Mouse (Mus musculus): ENCODE measurements around the gene Isg20. TPM values are rescaled to one million over a fixed set of nuclear protein-coding genes. Genes with fewer than 3 reads are reported as not detected.
A peak's percentile ranks its signal among the peaks of the same experiment; 100 is the strongest.

Gene Isg20
- polyA plus RNA-seq, 1 experiment, result 75.3 TPM

DNA sequence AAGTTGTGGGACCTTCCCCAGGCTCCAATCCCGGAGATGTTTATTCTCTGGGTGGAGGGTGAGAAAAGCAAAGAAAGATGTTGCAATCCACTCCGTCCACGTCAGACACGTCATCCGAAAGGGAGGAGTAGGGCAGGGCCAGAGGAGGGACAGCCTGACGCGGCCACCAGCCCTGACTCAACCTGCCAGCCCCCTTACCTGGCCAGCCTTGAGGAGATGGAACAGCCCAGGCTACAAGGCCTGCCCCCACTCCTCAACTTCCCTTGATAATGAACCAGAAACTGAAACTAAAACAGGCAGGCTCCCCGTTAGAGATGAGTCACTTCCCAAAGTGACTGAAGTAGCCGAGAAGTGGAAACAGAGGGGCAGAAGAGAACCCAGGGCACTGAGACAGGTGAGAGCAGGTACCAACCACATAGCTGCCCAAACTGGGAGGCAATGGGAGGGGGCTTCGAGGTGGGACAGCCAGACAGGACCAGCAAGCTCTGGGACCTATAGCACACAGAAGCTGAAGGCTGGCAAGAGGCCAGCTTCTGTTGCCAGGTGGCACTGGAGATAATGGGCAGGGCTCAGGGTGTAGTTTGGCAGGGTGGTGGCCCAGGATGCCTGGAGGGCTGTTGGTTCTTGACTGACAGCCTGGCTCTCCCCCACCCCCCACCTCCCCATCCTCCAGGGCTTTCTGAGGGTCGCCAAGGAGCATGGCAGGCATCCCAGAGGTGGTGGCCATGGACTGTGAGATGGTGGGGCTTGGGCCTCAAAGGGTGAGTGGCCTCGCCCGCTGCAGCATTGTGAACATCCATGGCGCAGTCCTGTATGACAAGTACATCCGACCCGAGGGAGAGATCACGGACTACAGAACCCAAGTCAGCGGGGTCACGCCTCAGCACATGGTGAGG, 673 bp downstream of the Isg20 start:
- peak; percentile 90 for DNase-seq
- peaks cover 18% of the 10 kb centered on the region for H3K4me1 ChIP-seq (ENCODE audit: control insufficient read depth, insufficient read depth, low read length)
- WGBS, result 40% methylated on average over 19 of the region's 19 CpGs
- H3K4me3 ChIP-seq (replicated peaks; ENCODE audit: extremely low read depth, low read depth, low read length), result peak overlapping the region; percentile 75
- TF ChIP-seq POLR2A (IDR thresholded peaks at IDR 0.05; ENCODE audit: borderline replicate concordance, extremely low read depth, low read depth, low read length), result peak; percentile 67; the same call in 1 of the 2 replicates
- no peak for TF ChIP-seq CTCF (IDR thresholded peaks at IDR 0.05; ENCODE audit: insufficient read depth, low read length)

GRCm38 (mm10) chr7:78914545-78914845, 1.3 kb downstream of the Isg20 start:
- TF ChIP-seq POLR2A (IDR thresholded peaks at IDR 0.05; ENCODE audit: borderline replicate concordance, extremely low read depth, low read depth, low read length) (no peak), CTCF (IDR thresholded peaks at IDR 0.05; ENCODE audit: insufficient read depth, low read length) (no peak)
- 72% methylated on average over 3 of the region's 3 CpGs for WGBS
- Histone ChIP-seq H3K4me3 (replicated peaks; ENCODE audit: extremely low read depth, low read depth, low read length) (peak overlapping the region; percentile 75), H3K4me1 (ENCODE audit: control insufficient read depth, insufficient read depth, low read length) (peaks cover 18% of the 10 kb centered on the region)
- no peak for DNase-seq

GRCm38 (mm10) chr7:78914896-78915510, 1.8 kb downstream of the Isg20 start:
- DNase-seq, result no peak
- no peak overlapping the region for H3K4me3 ChIP-seq (replicated peaks; ENCODE audit: extremely low read depth, low read depth, low read length)
- WGBS, result 75% methylated on average over 11 of the region's 11 CpGs

GRCm38 (mm10) chr7:78918686-78919085, 5.5 kb downstream of the Isg20 start:
- DNase-seq, result no peak
- WGBS, result 42% methylated on average over 4 of the region's 4 CpGs
- Histone ChIP-seq H3K4me1 (ENCODE audit: control insufficient read depth, insufficient read depth, low read length) (peaks cover 12% of the 10 kb centered on the region), H3K4me3 (replicated peaks; ENCODE audit: extremely low read depth, low read depth, low read length) (no peak overlapping the region)
- TF ChIP-seq CTCF (IDR thresholded peaks at IDR 0.05; ENCODE audit: insufficient read depth, low read length), result no peak
- TF ChIP-seq POLR2A (IDR thresholded peaks at IDR 0.05; ENCODE audit: borderline replicate concordance, extremely low read depth, low read depth, low read length), result no peak

More at GRCm38 (mm10) chr7:78914896-78915510, 1.8 kb downstream of the Isg20 start:
- peaks cover 18% of the 10 kb centered on the region for H3K4me1 ChIP-seq (ENCODE audit: control insufficient read depth, insufficient read depth, low read length)
- TF ChIP-seq CTCF (IDR thresholded peaks at IDR 0.05; ENCODE audit: insufficient read depth, low read length) (no peak), POLR2A (IDR thresholded peaks at IDR 0.05; ENCODE audit: borderline replicate concordance, extremely low read depth, low read depth, low read length) (no peak)

DNA sequence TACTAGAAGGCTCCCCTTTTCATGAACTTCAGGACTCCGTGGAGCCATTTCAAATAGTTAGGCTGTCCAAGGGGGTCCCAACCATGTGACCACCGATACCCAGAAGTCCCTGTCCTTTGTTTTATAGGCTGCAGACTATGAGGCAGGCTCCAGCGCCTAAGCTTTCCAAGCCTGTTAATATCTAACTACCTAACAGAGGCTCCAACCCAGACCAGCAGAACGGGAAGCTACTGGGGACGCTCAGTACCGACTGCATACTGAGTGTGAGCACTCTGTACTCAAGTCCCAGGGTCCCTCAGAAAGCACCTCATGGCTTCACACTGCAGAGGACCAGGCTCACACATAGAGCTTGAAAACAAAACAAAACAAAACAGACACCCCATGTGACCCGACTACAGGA, 9.3 kb downstream of the Isg20 start:
- 73% methylated on average over 7 of the region's 7 CpGs for WGBS
- DNase-seq, result no peak
- TF ChIP-seq POLR2A (IDR thresholded peaks at IDR 0.05; ENCODE audit: borderline replicate concordance, extremely low read depth, low read depth, low read length) (no peak), CTCF (IDR thresholded peaks at IDR 0.05; ENCODE audit: insufficient read depth, low read length) (no peak)
- Histone ChIP-seq H3K4me3 (replicated peaks; ENCODE audit: extremely low read depth, low read depth, low read length) (no peak overlapping the region), H3K4me1 (ENCODE audit: control insufficient read depth, insufficient read depth, low read length) (no peaks in the 10 kb centered on the region)

DNA sequence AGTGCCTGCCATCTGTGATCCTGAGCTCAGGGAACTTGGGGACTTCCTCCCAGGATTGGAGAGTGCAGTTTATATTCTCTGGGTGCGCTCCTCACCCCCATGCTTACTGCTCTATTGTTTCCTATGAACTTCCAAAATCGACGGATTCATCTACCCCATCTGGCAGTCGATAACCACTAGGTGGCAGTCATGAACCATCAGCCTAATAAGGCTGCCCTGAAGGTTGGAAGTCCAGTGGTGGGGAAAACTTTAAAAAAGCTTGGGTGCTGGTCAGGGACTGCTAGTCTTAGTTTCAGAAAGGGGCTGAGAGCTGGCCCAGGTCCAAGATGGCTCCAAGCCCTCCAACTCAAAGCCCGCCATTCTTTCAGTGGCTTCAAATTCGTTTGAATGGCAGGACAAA, 11.1 kb downstream of the Isg20 start:
- Histone ChIP-seq H3K4me1 (ENCODE audit: control insufficient read depth, insufficient read depth, low read length) (no peaks in the 10 kb centered on the region), H3K4me3 (replicated peaks; ENCODE audit: extremely low read depth, low read depth, low read length) (no peak overlapping the region)
- peak; percentile 52 for DNase-seq
- WGBS, result 13% methylated on average over 6 of the region's 6 CpGs
- no peak for TF ChIP-seq POLR2A (IDR thresholded peaks at IDR 0.05; ENCODE audit: borderline replicate concordance, extremely low read depth, low read depth, low read length)
- TF ChIP-seq CTCF (IDR thresholded peaks at IDR 0.05; ENCODE audit: insufficient read depth, low read length), result peak; percentile 56

GRCm38 (mm10) chr7:78924796-78925195, 11.6 kb downstream of the Isg20 start:
- DNase-seq, result no peak
- no peak overlapping the region for H3K4me3 ChIP-seq (replicated peaks; ENCODE audit: extremely low read depth, low read depth, low read length)
- 67% methylated on average over 7 of the region's 7 CpGs for WGBS
- H3K4me1 ChIP-seq (ENCODE audit: control insufficient read depth, insufficient read depth, low read length), result no peaks in the 10 kb centered on the region
- TF ChIP-seq CTCF (IDR thresholded peaks at IDR 0.05; ENCODE audit: insufficient read depth, low read length), result no peak
- TF ChIP-seq POLR2A (IDR thresholded peaks at IDR 0.05; ENCODE audit: borderline replicate concordance, extremely low read depth, low read depth, low read length), result no peak

GRCm38 (mm10) chr7:78925680-78926079, 12.5 kb downstream of the Isg20 start:
- WGBS, result 73% methylated on average over 7 of the region's 7 CpGs
- DNase-seq, result no peak
- TF ChIP-seq POLR2A (IDR thresholded peaks at IDR 0.05; ENCODE audit: borderline replicate concordance, extremely low read depth, low read depth, low read length), result no peak
- TF ChIP-seq CTCF (IDR thresholded peaks at IDR 0.05; ENCODE audit: insufficient read depth, low read length), result no peak
- Histone ChIP-seq H3K4me1 (ENCODE audit: control insufficient read depth, insufficient read depth, low read length) (no peaks in the 10 kb centered on the region), H3K4me3 (replicated peaks; ENCODE audit: extremely low read depth, low read depth, low read length) (no peak overlapping the region)

DNA sequence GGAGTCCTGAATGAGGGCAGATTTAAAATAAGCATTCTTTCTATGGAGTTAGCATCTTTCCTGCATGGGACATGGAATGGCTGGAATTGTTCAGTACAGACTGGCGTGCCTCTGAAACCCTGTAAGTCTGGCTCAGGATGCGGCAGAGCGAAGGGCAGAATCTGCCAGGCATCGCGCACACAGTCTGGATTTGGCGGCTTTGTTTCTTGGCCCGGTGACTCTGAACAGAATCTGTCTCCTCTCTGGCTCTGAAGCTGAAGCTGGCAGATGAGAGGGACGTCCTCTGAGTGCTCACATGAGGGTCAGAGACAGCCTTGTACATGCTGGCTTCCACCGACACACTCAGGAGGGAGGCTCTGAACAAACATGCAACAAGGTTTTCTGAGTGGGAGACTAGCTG, 12.9 kb downstream of the Isg20 start:
- DNase-seq, result no peak
- Histone ChIP-seq H3K4me3 (replicated peaks; ENCODE audit: extremely low read depth, low read depth, low read length) (no peak overlapping the region), H3K4me1 (ENCODE audit: control insufficient read depth, insufficient read depth, low read length) (no peaks in the 10 kb centered on the region)
- TF ChIP-seq POLR2A (IDR thresholded peaks at IDR 0.05; ENCODE audit: borderline replicate concordance, extremely low read depth, low read depth, low read length), result no peak
- TF ChIP-seq CTCF (IDR thresholded peaks at IDR 0.05; ENCODE audit: insufficient read depth, low read length), result no peak
- WGBS, result 73% methylated on average over 9 of the region's 9 CpGs

GRCm38 (mm10) chr7:78927266-78927665, 14.0 kb downstream of the Isg20 start:
- H3K4me3 ChIP-seq (replicated peaks; ENCODE audit: extremely low read depth, low read depth, low read length), result no peak overlapping the region
- WGBS, result 64% methylated on average over 3 of the region's 3 CpGs

More at GRCm38 (mm10) chr7:78927266-78927665, 14.0 kb downstream of the Isg20 start:
- TF ChIP-seq POLR2A (IDR thresholded peaks at IDR 0.05; ENCODE audit: borderline replicate concordance, extremely low read depth, low read depth, low read length) (no peak), CTCF (IDR thresholded peaks at IDR 0.05; ENCODE audit: insufficient read depth, low read length) (no peak)
- no peaks in the 10 kb centered on the region for H3K4me1 ChIP-seq (ENCODE audit: control insufficient read depth, insufficient read depth, low read length)
- no peak for DNase-seq

Data from lung, adult 2 months (tissue).